Mouse (Mus musculus): ENCODE measurements around the gene H2-T23. TPM values are rescaled to one million over a fixed set of nuclear protein-coding genes. Genes with fewer than 3 reads are reported as not detected.
A peak's percentile ranks its signal among the peaks of the same experiment; 100 is the strongest.

The H2-T23 gene
- total and polyA plus RNA-seq, 3 experiments, result 21.8 to 42.1 (median 38.8) TPM

GRCm38 (mm10) chr17:35994175-35994878 lies 38.3 kb downstream of the H2-T23 start (continued):
- TF ChIP-seq ELF1 (IDR thresholded peaks at IDR 0.05; ENCODE audit: low read depth, low read length) (peak; percentile 88), MEF2A (IDR thresholded peaks at IDR 0.05; ENCODE audit: borderline replicate concordance, low read depth, low read length) (no peak), NRF1 (IDR thresholded peaks at IDR 0.05; ENCODE audit: low read depth, low read length) (no peak), CTCF (conservative IDR thresholded peaks at IDR 0.05 in 1 of 2, IDR thresholded peaks at IDR 0.05 in 1 of 2; ENCODE audit: low read depth in 2 of 2, low read length in 2 of 2) (no peak), ETS1 (conservative IDR thresholded peaks at IDR 0.05; ENCODE audit: low read depth, low read length) (no peak), CHD1 (IDR thresholded peaks at IDR 0.05; ENCODE audit: low read depth, low read length) (peak; percentile 79; the same call in 1 of the 2 replicates), RCOR1 (conservative IDR thresholded peaks at IDR 0.05; ENCODE audit: low read depth, low read length) (no peak), RAD21 (IDR thresholded peaks at IDR 0.05; ENCODE audit: low read depth, low read length) (no peak)

GRCm38 (mm10) chr17:35993675-35994074 lies 39.0 kb downstream of the H2-T23 start:
- dilution Hi-C loops (cut with MboI; ENCODE audit: extremely low pct_ligation_motif_present, extremely low pct_unique_long_range_greater_than_20kb, low sequenced_read_pairs) (no loop called here), in situ Hi-C loops (cut with MboI; ENCODE audit: low pct_ligation_motif_present, low pct_unique_long_range_greater_than_20kb, low sequenced_read_pairs) (no loop called here)
- peaks cover 4 to 18% of the 10 kb centered on the region in 2 experiments for H3K36me3 ChIP-seq (replicated peaks in 1 of 2; ENCODE audit: control insufficient read depth in 1 of 2, insufficient read depth in 1 of 2, low read length in 1 of 2)
- TF ChIP-seq UBTF (IDR thresholded peaks at IDR 0.05; ENCODE audit: low read depth, low read length), result no peak
- TF ChIP-seq BHLHE40 (IDR thresholded peaks at IDR 0.05; ENCODE audit: low read depth, low read length), result no peak
- no peak for TF ChIP-seq SIN3A (IDR thresholded peaks at IDR 0.05; ENCODE audit: low read length)
- no peak for TF ChIP-seq ZMIZ1 (IDR thresholded peaks at IDR 0.05; ENCODE audit: low read depth, low read length)
- TF ChIP-seq E2F4 (IDR thresholded peaks at IDR 0.05; ENCODE audit: insufficient replicate concordance, low read depth, low read length), result no peak
- TF ChIP-seq TBP (conservative IDR thresholded peaks at IDR 0.05; ENCODE audit: low read depth, low read length), result no peak
- TF ChIP-seq MAX (IDR thresholded peaks at IDR 0.05; ENCODE audit: low read length), result no peak
- no peak for TF ChIP-seq POLR2AphosphoS2 (IDR thresholded peaks at IDR 0.05; ENCODE audit: low read depth, low read length)
- TF ChIP-seq USF2 (conservative IDR thresholded peaks at IDR 0.05; ENCODE audit: low read depth, low read length), result no peak
- TF ChIP-seq NRF1 (IDR thresholded peaks at IDR 0.05; ENCODE audit: low read depth, low read length), result peak; percentile 40; the same call in 1 of the 2 replicates
- peak; percentile 48; the same call in 1 of the 2 replicates for TF ChIP-seq TCF12 (IDR thresholded peaks at IDR 0.05; ENCODE audit: low read depth, low read length)
- peak; percentile 25; the same call in 1 of the 2 replicates for TF ChIP-seq ELF1 (IDR thresholded peaks at IDR 0.05; ENCODE audit: low read depth, low read length)
- no peak for TF ChIP-seq GABPA (IDR thresholded peaks at IDR 0.05; ENCODE audit: insufficient replicate concordance, low read depth, low read length)
- TF ChIP-seq RCOR1 (conservative IDR thresholded peaks at IDR 0.05; ENCODE audit: low read depth, low read length), result no peak
- TF ChIP-seq NELFE (IDR thresholded peaks at IDR 0.05; ENCODE audit: low read depth, low read length), result no peak; the same call in 1 of the 2 replicates
- no peak for TF ChIP-seq ETS1 (conservative IDR thresholded peaks at IDR 0.05; ENCODE audit: low read depth, low read length)
- peak; percentile 82 for TF ChIP-seq RAD21 (IDR thresholded peaks at IDR 0.05; ENCODE audit: low read depth, low read length)
- TF ChIP-seq POLR2A (IDR thresholded peaks at IDR 0.05; ENCODE audit: low read depth, low read length), result no peak
- TF ChIP-seq ZKSCAN1 (IDR thresholded peaks at IDR 0.05; ENCODE audit: borderline replicate concordance, low read depth, low read length), result no peak
- TF ChIP-seq MEF2A (IDR thresholded peaks at IDR 0.05; ENCODE audit: borderline replicate concordance, low read depth, low read length), result 0 out of 2 replicates have a peak, but pooled peaks have one; percentile 15
- TF ChIP-seq IRF4 (IDR thresholded peaks at IDR 0.05; ENCODE audit: low read depth, low read length), result peak; percentile 16; the same call in 1 of the 2 replicates
- TF ChIP-seq CHD1 (IDR thresholded peaks at IDR 0.05; ENCODE audit: low read depth, low read length), result no peak
- TF ChIP-seq CHD2 (IDR thresholded peaks at IDR 0.05; ENCODE audit: low read length), result no peak
- no peak for TF ChIP-seq PAX5 (IDR thresholded peaks at IDR 0.05; ENCODE audit: low read length)
- peak; percentile 22; the same call in 1 of the 2 replicates for TF ChIP-seq ZC3H11A (IDR thresholded peaks at IDR 0.05; ENCODE audit: low read depth, low read length)
- TF ChIP-seq MAZ (IDR thresholded peaks at IDR 0.05; ENCODE audit: low read depth, low read length), result no peak
- no peak for TF ChIP-seq JUND (conservative IDR thresholded peaks at IDR 0.05; ENCODE audit: low read depth, low read length)
- TF ChIP-seq KAT2A (IDR thresholded peaks at IDR 0.05; ENCODE audit: insufficient replicate concordance, low read length), result no peak
- TF ChIP-seq CTCF (conservative IDR thresholded peaks at IDR 0.05 in 1 of 2, IDR thresholded peaks at IDR 0.05 in 1 of 2; ENCODE audit: low read depth in 2 of 2, low read length in 2 of 2), result peak; percentile 92 to 95
- TF ChIP-seq JUN (IDR thresholded peaks at IDR 0.05; ENCODE audit: insufficient read depth, low read depth, low read length), result no peak
- peak; percentile 89 for TF ChIP-seq SMC3 (IDR thresholded peaks at IDR 0.05; ENCODE audit: low read depth, low read length)
- TF ChIP-seq ZNF384 (IDR thresholded peaks at IDR 0.05; ENCODE audit: low read depth, low read length), result no peak
- no peak for TF ChIP-seq USF1 (IDR thresholded peaks at IDR 0.05; ENCODE audit: low read depth, low read length)
- no peak for TF ChIP-seq EP300 (IDR thresholded peaks at IDR 0.05; ENCODE audit: low read length)

More at GRCm38 (mm10) chr17:35993675-35994074, 39.0 kb downstream of the H2-T23 start:
- Histone ChIP-seq H3K9me3 (replicated peaks; ENCODE audit: low read length) (no peaks in the 10 kb centered on the region), H3K4me3 (replicated peaks in 1 of 3; ENCODE audit: low read depth in 2 of 3, low read length in 2 of 3, poor library complexity in 1 of 3) (peak overlapping the region; percentile 44 to 73 (median 48)), H3K4me1 (ENCODE audit: control insufficient read depth in 1 of 2, insufficient read depth in 2 of 2) (peaks cover 4 to 10% of the 10 kb centered on the region in 2 experiments; a peak in 2 of 4 replicates), H3K9ac (ENCODE audit: insufficient read depth, low read depth) (no peak overlapping the region), H3K27ac (ENCODE audit: insufficient read depth, low read depth) (no peak overlapping the region), H3K27me3 (replicated peaks) (no peaks in the 10 kb centered on the region), H3K79me2 (replicated peaks; ENCODE audit: control insufficient read depth, extremely low read depth, insufficient read depth, poor library complexity, severe bottlenecking) (peaks cover 24% of the 10 kb centered on the region), H3K4me2 (ENCODE audit: insufficient read depth, low read depth, poor library complexity, severe bottlenecking) (peak overlapping the region; percentile 57; the same call in 1 of the 2 replicates)
- DNase-seq (ENCODE audit: extremely low read depth), result peak; percentile 79
